Mouse (Mus musculus) spleen, embryonic (tissue): ENCODE results near the gene Hdx.

Source experiments
- CTCF ChIA-PET: fragments of 350-600 bp; sonication (Branson Sonifier 250); formaldehyde crosslinking; loops from one replicate; lab custom pipeline; 2022; lab: Charles Lee

The Hdx gene

GRCm38 (mm10) chrX:111696356-111697282, at the start of gene Hdx:
TSS of gene Hdx (minus strand) at chrX:111697079.
- CTCF ChIA-PET: no interaction called here

- CTCF ChIA-PET: no interaction called here
Observed at GRCm38 (mm10) chrX:111685665-111686064, 11.2 kb downstream of the Hdx start.

DNA sequence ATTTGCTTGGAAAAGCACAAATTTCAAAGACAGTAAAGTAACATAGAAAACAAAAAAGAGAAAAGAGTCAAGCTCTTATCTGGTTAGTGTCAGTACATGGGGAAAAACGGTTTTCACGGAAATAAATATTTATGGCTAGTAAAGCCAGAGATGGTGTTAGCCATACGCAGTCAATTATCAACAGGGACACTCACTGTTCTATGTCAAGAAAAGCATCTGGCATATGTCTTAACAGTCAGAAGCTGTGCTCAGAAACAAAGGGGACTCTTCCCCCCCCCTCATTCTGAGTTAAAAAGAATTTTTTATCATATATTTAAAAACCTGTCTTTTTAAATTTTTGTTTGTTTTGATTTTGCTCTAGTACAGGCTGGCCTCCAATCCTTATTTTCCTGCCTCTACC, 25.2 kb downstream of the Hdx start:
- CTCF ChIA-PET: no interaction called here

DNA sequence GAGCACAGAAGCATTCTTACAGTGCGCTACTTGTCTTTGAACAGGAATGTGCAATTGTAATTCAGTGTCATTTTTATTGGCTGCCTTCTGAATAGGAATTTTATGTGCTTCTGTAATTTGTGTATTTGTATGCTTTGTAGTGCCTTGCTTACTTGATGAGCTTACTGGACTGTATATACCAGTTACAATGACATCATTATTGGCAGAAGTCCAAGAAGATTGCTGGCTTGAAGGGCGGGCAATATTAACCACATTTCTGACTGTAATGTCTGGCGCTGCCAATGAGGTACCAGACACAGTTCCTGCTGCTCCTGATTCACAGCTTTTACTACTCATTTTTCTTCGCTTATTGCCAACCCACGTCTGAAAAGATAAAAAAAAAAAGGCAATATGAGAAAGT, 36.5 kb downstream of the Hdx start:
- CTCF ChIA-PET: no interaction called here

- CTCF ChIA-PET: interaction anchor here (0.7 kb wide), 1 partner anchor 1529 kb away, joined by 5 read pairs; no protein-coding TSS in a partner anchor
Observed at GRCm38 (mm10) chrX:111658671-111659070, 38.2 kb downstream of the Hdx start.

GRCm38 (mm10) chrX:111644945-111645344, 51.9 kb downstream of the Hdx start:
- CTCF ChIA-PET: no interaction called here

GRCm38 (mm10) chrX:111640616-111641015, 56.3 kb downstream of the Hdx start:
- CTCF ChIA-PET: no interaction called here

GRCm38 (mm10) chrX:111597631-111598161, 99.2 kb downstream of the Hdx start:
- CTCF ChIA-PET: no interaction called here

GRCm38 (mm10) chrX:111587616-111588015, 109.3 kb downstream of the Hdx start:
- CTCF ChIA-PET: no interaction called here

DNA sequence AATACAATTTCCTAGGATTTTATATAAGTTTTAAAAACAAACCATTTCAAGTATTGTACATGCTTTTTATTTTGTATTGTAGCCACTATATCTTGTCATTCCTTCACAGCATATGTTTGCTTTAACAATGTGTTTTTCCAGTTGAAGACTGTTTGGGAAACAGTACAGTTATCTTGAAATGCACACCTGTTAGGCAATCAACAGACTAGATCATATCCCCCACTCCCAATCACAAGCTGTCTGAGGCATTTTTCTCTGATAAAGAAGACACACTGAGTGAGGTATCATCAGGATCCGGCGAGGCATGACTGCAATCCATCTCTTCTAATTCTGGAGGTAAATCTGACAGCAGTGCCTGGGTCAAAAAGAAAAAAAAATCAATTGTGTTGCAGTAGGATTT, 119.8 kb downstream of the Hdx start:
- CTCF ChIA-PET: no interaction called here

DNA sequence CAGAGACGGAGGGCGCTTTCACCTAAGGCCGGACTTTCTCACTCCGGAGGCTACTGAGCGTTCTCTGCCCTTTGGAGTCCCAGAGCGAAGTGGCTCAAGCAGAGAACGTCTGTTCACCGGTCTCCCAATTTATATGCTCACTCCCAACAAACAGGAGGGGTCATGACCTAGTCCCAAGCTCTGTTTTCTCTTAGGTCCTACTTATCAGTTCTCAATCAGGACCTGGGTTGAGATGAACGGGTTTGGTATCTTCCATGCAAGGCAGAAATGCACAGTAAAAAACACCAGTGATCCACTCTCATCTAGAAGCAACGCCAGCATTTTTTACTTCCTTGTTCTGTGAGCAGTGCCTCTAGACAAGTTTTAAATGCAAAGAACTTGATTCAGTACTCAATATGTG, 159.0 kb downstream of the Hdx start, which contains the start of gene Rps6ka6:
Rps6ka6 (minus strand) TSS at position 101 of the 400 bp plus-strand sequence.
- CTCF ChIA-PET: interaction anchor here (0.6 kb wide), 1 partner anchor 55 kb away, joined by 8 read pairs; no protein-coding TSS in a partner anchor
